Mouse (Mus musculus) cerebral cortex, adult 2 months (tissue): ENCODE measurements around the gene Zwilch.

Experiments used
- WGBS: fragments of 180-500 bp; shearing (Covaris S2); methylation state at CpG from one replicate; pipeline ENCODE4 v1.1.7; 2018; 5-methylcytosine and 5-hydroxymethylcytosine counted together

Gene Zwilch

GRCm38 (mm10) chr9:64094083-64094482, 78.8 kb downstream of the Zwilch start:
- WGBS, result 36% methylated on average over 11 of the region's 11 CpGs

- WGBS, result 62% methylated on average over 12 of the region's 12 CpGs
Observed at GRCm38 (mm10) chr9:64089004-64089403, 83.9 kb downstream of the Zwilch start.

GRCm38 (mm10) chr9:64088346-64088745, 84.6 kb downstream of the Zwilch start:
- 87% methylated on average over 7 of the region's 7 CpGs for WGBS

GRCm38 (mm10) chr9:64087461-64088235, 85.3 kb downstream of the Zwilch start:
- WGBS, result 44% methylated on average over 5 of the region's 5 CpGs
